Mouse (Mus musculus) myocyte (in vitro differentiated cells): ENCODE data around the gene Dmrtb1.

Experiments
- CEBPB ChIP-seq: IDR thresholded peaks from 2 replicates; pipeline ENCODE4 v1.6.1; 2011; ENCODE audit warnings: mild to moderate bottlenecking, moderate library complexity; ENCODE audit not compliant: poor library complexity, insufficient read depth, severe bottlenecking
- E2F4 ChIP-seq: IDR thresholded peaks from one replicate; pipeline ENCODE4 v1.6.1; 2011; ENCODE audit warnings: mild to moderate bottlenecking, control low read depth, moderate library complexity; ENCODE audit not compliant: insufficient read depth
- MAX ChIP-seq: IDR thresholded peaks from one replicate; pipeline ENCODE4 v1.6.1; 2011; ENCODE audit warnings: low read depth, mild to moderate bottlenecking, control low read depth
- MYOG ChIP-seq, 3 experiments: IDR thresholded peaks; one replicate each; pipeline ENCODE4 v1.6.1; 2011; ENCODE audit warnings: control low read depth in 2 of 3, low read depth in 2 of 3, mild to moderate bottlenecking in 2 of 3; ENCODE audit not compliant: insufficient read length in 2 of 3, control insufficient read depth in 1 of 3, insufficient read depth in 1 of 3
- POLR2A ChIP-seq: IDR thresholded peaks from one replicate; pipeline ENCODE4 v1.6.1; 2011; ENCODE audit warnings: low read depth, mild to moderate bottlenecking, control low read depth, moderate library complexity; ENCODE audit not compliant: insufficient read length
- POLR2AphosphoS2 ChIP-seq: IDR thresholded peaks from one replicate; pipeline ENCODE4 v1.6.1; 2011; ENCODE audit warnings: low read depth, control low read depth; ENCODE audit not compliant: insufficient read length
- REST ChIP-seq: IDR thresholded peaks from one replicate; pipeline ENCODE4 v1.6.1; 2011; ENCODE audit warnings: mild to moderate bottlenecking, control low read depth, moderate library complexity; ENCODE audit not compliant: insufficient read depth, insufficient read length
- SRF ChIP-seq: IDR thresholded peaks from one replicate; pipeline ENCODE4 v1.6.1; 2011; ENCODE audit warnings: low read depth; ENCODE audit not compliant: control insufficient read depth, insufficient read length
- USF1 ChIP-seq: IDR thresholded peaks from one replicate; pipeline ENCODE4 v1.6.1; 2011; ENCODE audit warnings: low read depth, mild to moderate bottlenecking, control low read depth, moderate library complexity

GRCm38 (mm10) chr4:107687127-107687526, 3.1 kb upstream of the Dmrtb1 start:
- no peak for TF ChIP-seq POLR2A
- TF ChIP-seq USF1 = no peak
- TF ChIP-seq REST = no peak
- no peak for TF ChIP-seq MYOG (IDR thresholded peaks at IDR 0.05; ENCODE audit: control insufficient read depth in 1 of 3, insufficient read depth in 1 of 3, insufficient read length in 2 of 3, low read depth in 2 of 3)
- no peak for TF ChIP-seq POLR2AphosphoS2
- no peak for TF ChIP-seq SRF
- TF ChIP-seq E2F4 = no peak
- no peak for TF ChIP-seq MAX
- no peak for TF ChIP-seq CEBPB
